12 mouse cellular contexts compared by ENCODE assay signal in the genomic region with DNA sequence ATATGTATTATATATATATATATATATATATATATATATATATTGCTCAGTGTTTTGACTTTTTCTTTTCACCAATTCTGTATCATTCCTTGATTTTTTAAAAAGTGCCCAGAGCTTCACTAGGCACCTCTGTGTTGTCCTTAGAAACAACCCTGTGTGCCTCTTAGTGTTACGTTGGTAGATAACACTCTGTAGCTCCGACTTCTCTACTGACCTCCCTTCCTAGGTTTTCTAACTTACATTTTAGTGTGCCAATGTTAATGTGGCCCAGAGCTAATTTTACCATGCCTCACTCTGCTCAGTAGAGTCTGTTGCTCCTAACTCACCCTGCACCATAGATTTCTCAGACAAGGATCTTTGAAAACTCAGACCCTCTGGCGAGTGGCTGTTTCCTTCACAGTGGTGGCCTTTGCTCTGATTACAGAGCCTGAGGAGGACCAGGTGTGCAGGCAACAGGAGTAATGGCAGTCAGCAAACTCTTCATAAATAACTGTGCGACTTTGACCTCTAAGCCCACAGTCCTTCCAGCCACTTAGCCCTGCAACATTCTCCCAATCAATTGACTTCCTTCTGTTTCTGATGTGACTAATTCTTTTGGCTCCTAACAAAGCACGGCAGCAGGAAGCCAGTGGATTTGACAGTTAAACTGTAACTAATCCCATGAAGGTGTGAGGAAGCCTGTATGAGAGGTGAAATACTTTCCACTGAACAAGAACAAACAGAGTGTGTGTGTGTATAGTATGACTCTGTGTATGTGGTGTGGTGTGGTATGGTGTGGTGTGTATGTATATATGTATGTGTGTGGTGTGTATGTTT. TPM values are rescaled to one million over a fixed set of nuclear protein-coding genes. Genes with fewer than 3 reads are reported as not detected.
DNase-seq lines count a peak whose midpoint lies in the region; ATAC-seq and TF ChIP-seq lines count a peak whose summit lies in the region.
"Had no signal": no experiment of that assay in that cellular context is flagged by ENCODE, and none has a peak within 500 bp of the region (broad histone marks: within the 10 kb centered on the region; RNA-seq: fewer than 3 reads in every experiment).

No protein-coding gene starts in this region.

- no peak overlapping the region for H3K4me2 ChIP-seq in liver, embryonic 15.5 days
- H3K4me2 ChIP-seq in kidney, embryonic 14.5 days (replicated peaks; ENCODE audit: low read depth, low read length): no peak overlapping the region
- H3K4me2 ChIP-seq: limb, embryonic 12.5 days; neural tube, embryonic 13.5 days had no signal

- no peak overlapping the region for H3K9ac ChIP-seq in liver, embryonic 15.5 days
- no peak overlapping the region for H3K9ac ChIP-seq in kidney, embryonic 14.5 days (ENCODE audit: low read depth, low read length)
- H3K9ac ChIP-seq: limb, embryonic 12.5 days; neural tube, embryonic 13.5 days had no signal

- 46% methylated on average over 5 of the region's 5 CpGs for WGBS in liver, embryonic 15.5 days (ENCODE audit: insufficient replicate concordance)
- WGBS in kidney, embryonic 14.5 days: 47% methylated on average over 5 of the region's 5 CpGs
- 23% methylated on average over 5 of the region's 5 CpGs for WGBS in small intestine, adult 2 months

- H3K27me3 ChIP-seq in liver, embryonic 15.5 days: no peaks in the 10 kb centered on the region
- no peaks in the 10 kb centered on the region for H3K27me3 ChIP-seq in kidney, embryonic 14.5 days (ENCODE audit: control insufficient read depth, insufficient read depth, low read length)
- no peaks in the 10 kb centered on the region for H3K27me3 ChIP-seq in small intestine, adult 2 months (ENCODE audit: control insufficient read depth, insufficient read depth, low read length)
- H3K27me3 ChIP-seq: limb, embryonic 12.5 days; neural tube, embryonic 13.5 days had no signal

- DNase-seq in embryo, embryonic 10 days (ENCODE audit: low spot score): peak; percentile 14
- no peak for DNase-seq in embryo, embryonic 10.5 days (ENCODE audit: low spot score)
- no peak for DNase-seq in liver
- no peak for DNase-seq in left cerebral cortex, postnatal 14 days (ENCODE audit: low spot score in 2 of 2)
- DNase-seq in cerebellum, adult 11 months: no peak
- DNase-seq: heart, postnatal 4 days had no signal

- peak; percentile 44; the same call in 1 of the 2 replicates for ATAC-seq in liver, embryonic 15.5 days (ENCODE audit: insufficient read depth)
- 0 out of 2 replicates have a peak, but pooled peaks have one; percentile 32 for ATAC-seq in kidney, embryonic 14.5 days (ENCODE audit: low FRiP score, low TSS enrichment)

- TF ChIP-seq POLR2A in small intestine, adult 2 months (IDR thresholded peaks at IDR 0.05; ENCODE audit: low read depth, low read length): no peak; the same call in 1 of the 2 replicates

- no peak overlapping the region for H3K4me3 ChIP-seq in liver, embryonic 15.5 days (replicated peaks)
- no peak overlapping the region for H3K4me3 ChIP-seq in kidney, embryonic 14.5 days (ENCODE audit: low read length)
- no peak overlapping the region for H3K4me3 ChIP-seq in small intestine, adult 2 months (ENCODE audit: low read depth, low read length)
- H3K4me3 ChIP-seq: limb, embryonic 12.5 days; midbrain, embryonic 10.5 days; neural tube, embryonic 13.5 days had no signal

- no peaks in the 10 kb centered on the region for H3K4me1 ChIP-seq in liver, embryonic 15.5 days (replicated peaks)
- H3K4me1 ChIP-seq in kidney, embryonic 14.5 days (ENCODE audit: control insufficient read depth, insufficient read depth, low read length): no peaks in the 10 kb centered on the region
- peaks cover 9% of the 10 kb centered on the region for H3K4me1 ChIP-seq in small intestine, adult 2 months (ENCODE audit: control insufficient read depth, insufficient read depth, insufficient read length, low read length)
- H3K4me1 ChIP-seq: limb, embryonic 12.5 days; midbrain, embryonic 10.5 days; neural tube, embryonic 13.5 days had no signal

- no peak for TF ChIP-seq CTCF in small intestine, adult 2 months (IDR thresholded peaks at IDR 0.05; ENCODE audit: extremely low read depth, insufficient read length, insufficient replicate concordance, low read depth, low read length)

- H3K36me3 ChIP-seq in liver, embryonic 15.5 days (replicated peaks): no peaks in the 10 kb centered on the region
- no peaks in the 10 kb centered on the region for H3K36me3 ChIP-seq in kidney, embryonic 14.5 days (ENCODE audit: control insufficient read depth, insufficient read depth, low read length)
- no peaks in the 10 kb centered on the region for H3K36me3 ChIP-seq in small intestine, adult 2 months (ENCODE audit: control insufficient read depth, insufficient read depth, low read length)
- H3K36me3 ChIP-seq: limb, embryonic 12.5 days; midbrain, embryonic 10.5 days; neural tube, embryonic 13.5 days had no signal

- H3K27ac ChIP-seq in liver, embryonic 15.5 days (replicated peaks): peak overlapping the region; percentile 19; the same call in 1 of the 2 replicates
- H3K27ac ChIP-seq in kidney, embryonic 14.5 days (ENCODE audit: low read depth, low read length): no peak overlapping the region
- peak overlapping the region; percentile 100 for H3K27ac ChIP-seq in small intestine, adult 2 months (ENCODE audit: insufficient read depth, low read depth, low read length)
- H3K27ac ChIP-seq: limb, embryonic 12.5 days; midbrain, embryonic 10.5 days; neural tube, embryonic 13.5 days had no signal

- intact Hi-C loops in left cerebral cortex, postnatal 14 days (cut with DNase I): no loop called here

- H3K9me3 ChIP-seq in liver, embryonic 15.5 days (replicated peaks): no peaks in the 10 kb centered on the region
- peaks cover 3% of the 10 kb centered on the region; the same call in 1 of the 2 replicates for H3K9me3 ChIP-seq in kidney, embryonic 14.5 days (ENCODE audit: control insufficient read depth, low read length)
- H3K9me3 ChIP-seq: limb, embryonic 12.5 days; midbrain, embryonic 10.5 days; neural tube, embryonic 13.5 days had no signal

RNA-seq across cellular contexts. Expression of gene Actr3, which starts 53.6 kb away (rescaled TPM):
- polyA plus RNA-seq in liver, embryonic 15.5 days (2015; fragmentation: Nextera tagmentation; extraction: Ambion mirVana): 127 and 133 TPM in 2 replicates
- polyA plus RNA-seq in kidney, embryonic 14.5 days (2014; fragmentation: Nextera tagmentation; extraction: Ambion mirVana): 183 and 275 TPM in 2 replicates
- 45.0 and 90.9 TPM in 2 replicates for polyA plus RNA-seq in small intestine, adult 2 months (2012; rRNA removed)
- total RNA-seq in left cerebral cortex, postnatal 14 days (2021): 100 to 1,000 TPM; 224 to 226 TPM
